Mouse (Mus musculus): ENCODE results near the gene Col18a1.

DNA sequence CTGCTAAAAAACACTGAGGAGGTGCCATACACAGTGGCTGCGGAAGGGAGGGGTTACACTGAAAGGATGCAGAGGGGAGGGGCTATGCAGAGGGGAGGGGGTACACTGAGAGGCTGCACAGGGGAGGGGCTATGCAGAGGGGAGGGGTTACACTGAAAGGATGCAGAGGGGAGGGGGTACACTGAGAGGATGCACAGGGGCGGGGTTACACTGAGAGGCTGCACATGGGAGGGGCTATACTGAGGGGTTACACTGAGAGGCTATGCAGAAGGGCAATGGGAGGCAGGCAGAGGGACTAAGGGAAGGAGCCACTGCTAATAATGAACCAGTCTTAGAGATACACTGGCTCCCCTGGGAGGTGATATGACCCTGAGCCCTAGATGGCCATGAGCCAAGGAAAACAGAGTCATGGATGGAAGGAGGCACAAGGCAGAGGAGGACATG is 14.1 kb downstream of the Col18a1 start:
- TF ChIP-seq CTCF (IDR thresholded peaks at IDR 0.05; ENCODE audit: insufficient read depth, low read length) (no peak), POLR2A (IDR thresholded peaks at IDR 0.05; ENCODE audit: borderline replicate concordance, extremely low read depth, low read depth, low read length) (no peak)

All from lung, adult 2 months (tissue).